Mouse (Mus musculus): ENCODE results near the gene Fap. TPM values are rescaled to one million over a fixed set of nuclear protein-coding genes. Genes with fewer than 3 reads are reported as not detected.

The Fap gene
- polyA plus RNA-seq, 1 experiment from 2014 or later: 14.2 TPM

DNA sequence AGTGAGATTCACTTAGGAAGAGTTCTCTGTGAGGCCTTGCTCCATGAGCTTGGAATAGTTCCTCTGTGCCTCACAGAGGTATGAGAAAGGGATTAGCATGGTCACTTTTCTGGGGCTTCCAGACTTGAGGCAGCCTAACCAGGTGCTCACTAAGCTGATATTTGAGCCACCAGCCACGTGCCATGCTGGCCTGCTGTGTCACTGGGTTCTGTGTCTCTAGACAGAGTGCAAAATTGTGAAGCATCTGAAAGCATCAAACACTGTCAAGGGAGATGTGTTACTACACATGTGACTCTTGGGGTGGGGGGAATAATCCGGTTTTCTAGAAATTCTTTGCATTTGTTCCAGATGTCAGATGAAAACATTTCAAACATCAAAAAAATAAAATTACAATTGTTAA lies 111.7 kb downstream of the Fap start:
- Histone ChIP-seq H3K4me1 (replicated peaks; ENCODE audit: control insufficient read depth, insufficient read depth, low read length) (no peaks in the 10 kb centered on the region), H3K9ac (ENCODE audit: low read length) (no peak overlapping the region), H3K27ac (ENCODE audit: low read depth) (no peak overlapping the region), H3K9me3 (ENCODE audit: control insufficient read depth, low read length) (no peaks in the 10 kb centered on the region), H3K27me3 (replicated peaks; ENCODE audit: control insufficient read depth, insufficient read depth, low read length) (no peaks in the 10 kb centered on the region), H3K4me2 (ENCODE audit: low read length) (no peak overlapping the region), H3K36me3 (ENCODE audit: control insufficient read depth, insufficient read depth, low read length) (no peaks in the 10 kb centered on the region), H3K4me3 (ENCODE audit: low read depth, low read length) (no peak overlapping the region)
- DNase-seq (ENCODE audit: low spot score) (no peak), ATAC-seq (replicated peaks; ENCODE audit: low FRiP score, low TSS enrichment, low read depth) (no peak)
- WGBS: 83% methylated on average over 2 of the region's 2 CpGs

DNA sequence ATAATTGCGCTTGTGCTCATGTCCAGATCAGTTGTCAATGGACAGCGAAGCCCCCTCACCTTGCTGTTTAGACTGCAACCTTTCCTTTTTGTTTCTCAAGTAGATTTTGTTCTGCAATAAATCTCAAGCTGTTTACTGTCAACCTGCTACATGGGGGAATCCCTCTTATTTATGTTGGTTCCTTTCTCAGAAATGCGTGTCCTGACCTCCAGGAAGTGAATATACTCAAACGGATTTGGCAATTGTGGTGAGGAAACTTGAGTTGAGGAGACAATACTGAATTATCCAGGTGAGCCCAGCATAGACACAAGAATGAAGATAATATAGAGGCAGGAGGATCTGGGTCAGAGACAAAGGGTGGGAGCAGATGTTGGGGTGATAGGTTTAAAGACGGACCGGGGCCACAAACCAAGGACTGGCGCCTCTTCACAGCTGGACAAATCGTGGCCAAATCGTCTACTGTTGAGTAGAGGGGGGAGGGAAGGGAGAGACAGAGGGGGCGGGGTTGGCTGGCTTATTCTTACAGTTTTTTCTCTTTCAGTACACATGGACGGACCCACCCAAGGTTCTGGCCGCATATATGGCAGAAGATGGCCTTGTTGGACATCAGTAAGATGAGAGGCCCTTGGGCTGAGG lies 112.9 kb downstream of the Fap start:
- Histone ChIP-seq H3K27ac (ENCODE audit: low read depth) (no peak overlapping the region), H3K27me3 (replicated peaks; ENCODE audit: control insufficient read depth, insufficient read depth, low read length) (no peaks in the 10 kb centered on the region), H3K9ac (ENCODE audit: low read length) (no peak overlapping the region), H3K4me1 (replicated peaks; ENCODE audit: control insufficient read depth, insufficient read depth, low read length) (no peaks in the 10 kb centered on the region), H3K36me3 (ENCODE audit: control insufficient read depth, insufficient read depth, low read length) (no peaks in the 10 kb centered on the region), H3K4me3 (ENCODE audit: low read depth, low read length) (no peak overlapping the region), H3K9me3 (ENCODE audit: control insufficient read depth, low read length) (no peaks in the 10 kb centered on the region), H3K4me2 (ENCODE audit: low read length) (no peak overlapping the region)
- ATAC-seq (replicated peaks; ENCODE audit: low FRiP score, low TSS enrichment, low read depth) (no peak), DNase-seq (ENCODE audit: low spot score) (no peak)
- 80% methylated on average over 12 of the region's 12 CpGs for WGBS

DNA sequence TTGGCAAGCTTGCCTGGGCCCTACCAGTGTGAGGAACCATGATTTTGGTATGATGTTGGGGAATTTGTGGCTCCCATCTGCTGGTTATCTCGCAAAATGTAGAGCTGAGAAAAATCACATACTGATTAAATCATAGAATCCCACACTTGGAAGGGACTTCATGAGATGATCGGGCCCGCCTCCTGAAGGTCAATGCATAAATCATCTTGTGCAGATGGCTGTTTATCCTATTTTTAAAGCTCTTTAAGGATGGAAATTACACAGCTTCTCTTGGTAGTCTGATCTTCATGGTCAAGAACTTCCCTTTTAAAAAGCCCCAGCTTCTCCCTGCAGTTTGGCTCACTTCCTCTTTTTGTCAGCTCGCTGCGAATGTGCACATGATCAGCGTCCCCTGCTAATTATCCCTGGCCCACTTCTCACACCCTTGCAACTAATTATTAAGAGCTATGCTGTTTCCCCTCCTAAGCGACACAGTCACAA lies 113.6 kb downstream of the Fap start:
- no peak for ATAC-seq (replicated peaks; ENCODE audit: low FRiP score, low TSS enrichment, low read depth)

DNA sequence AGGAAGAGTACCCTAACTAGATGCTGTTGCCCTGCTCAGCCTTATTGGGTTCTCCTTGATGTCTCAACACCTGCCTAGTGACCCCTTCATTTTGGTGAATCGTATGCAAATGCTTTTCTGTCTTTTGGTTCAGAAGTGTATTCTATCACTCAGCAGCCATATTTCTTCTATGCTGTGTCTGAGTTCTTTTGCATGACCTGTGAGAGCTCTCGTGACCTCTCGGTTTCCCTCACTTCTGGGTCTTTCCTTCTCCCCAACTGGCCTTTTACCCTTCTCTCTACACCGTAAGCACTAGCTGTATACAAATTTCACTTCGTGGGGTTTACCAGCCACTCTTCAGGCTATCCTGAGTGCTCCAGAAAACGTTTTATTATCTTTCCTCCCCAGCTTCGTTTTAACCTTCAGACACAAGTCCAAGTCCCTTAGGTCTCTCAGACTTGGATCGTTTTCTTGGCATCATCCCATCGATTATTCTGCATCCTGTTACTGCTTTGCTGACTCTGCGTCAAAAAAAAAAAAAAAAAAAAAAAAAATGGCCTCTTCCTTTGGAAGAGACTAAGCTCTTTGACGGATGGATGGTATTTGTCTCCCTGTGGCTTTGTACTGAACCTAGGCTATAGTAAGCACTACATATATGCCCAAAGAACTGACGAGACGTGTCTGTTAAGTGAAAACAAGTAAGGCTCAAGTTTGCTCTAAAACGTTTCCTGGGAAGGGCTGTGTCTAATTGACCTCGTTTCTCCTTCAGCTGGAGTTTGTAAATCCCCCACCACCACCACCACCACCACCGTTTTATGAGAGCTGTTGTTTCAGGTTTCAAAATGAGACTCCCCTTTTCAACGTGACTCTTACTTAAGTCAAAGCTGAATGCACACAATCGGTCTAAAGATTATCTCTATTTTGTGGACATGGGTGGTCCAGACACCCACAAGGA lies 114.4 kb downstream of the Fap start:
- Histone ChIP-seq H3K36me3 (ENCODE audit: control insufficient read depth, insufficient read depth, low read length) (no peaks in the 10 kb centered on the region), H3K9me3 (ENCODE audit: control insufficient read depth, low read length) (no peaks in the 10 kb centered on the region), H3K9ac (ENCODE audit: low read length) (no peak overlapping the region), H3K4me1 (replicated peaks; ENCODE audit: control insufficient read depth, insufficient read depth, low read length) (no peaks in the 10 kb centered on the region), H3K4me2 (ENCODE audit: low read length) (no peak overlapping the region), H3K27ac (ENCODE audit: low read depth) (no peak overlapping the region), H3K4me3 (ENCODE audit: low read depth, low read length) (no peak overlapping the region), H3K27me3 (replicated peaks; ENCODE audit: control insufficient read depth, insufficient read depth, low read length) (no peaks in the 10 kb centered on the region)
- DNase-seq (ENCODE audit: low spot score) (no peak), ATAC-seq (replicated peaks; ENCODE audit: low FRiP score, low TSS enrichment, low read depth) (no peak)
- 62% methylated on average over 18 of the region's 18 CpGs for WGBS

More for the DNA sequence above, 113.6 kb downstream of the Fap start:
- Histone ChIP-seq H3K4me1 (replicated peaks; ENCODE audit: control insufficient read depth, insufficient read depth, low read length) (no peaks in the 10 kb centered on the region), H3K27ac (ENCODE audit: low read depth) (no peak overlapping the region), H3K9ac (ENCODE audit: low read length) (no peak overlapping the region), H3K27me3 (replicated peaks; ENCODE audit: control insufficient read depth, insufficient read depth, low read length) (no peaks in the 10 kb centered on the region), H3K4me2 (ENCODE audit: low read length) (no peak overlapping the region), H3K4me3 (ENCODE audit: low read depth, low read length) (no peak overlapping the region), H3K9me3 (ENCODE audit: control insufficient read depth, low read length) (no peaks in the 10 kb centered on the region), H3K36me3 (ENCODE audit: control insufficient read depth, insufficient read depth, low read length) (no peaks in the 10 kb centered on the region)
- DNase-seq (ENCODE audit: low spot score): no peak
- 62% methylated on average over 7 of the region's 7 CpGs for WGBS

DNA sequence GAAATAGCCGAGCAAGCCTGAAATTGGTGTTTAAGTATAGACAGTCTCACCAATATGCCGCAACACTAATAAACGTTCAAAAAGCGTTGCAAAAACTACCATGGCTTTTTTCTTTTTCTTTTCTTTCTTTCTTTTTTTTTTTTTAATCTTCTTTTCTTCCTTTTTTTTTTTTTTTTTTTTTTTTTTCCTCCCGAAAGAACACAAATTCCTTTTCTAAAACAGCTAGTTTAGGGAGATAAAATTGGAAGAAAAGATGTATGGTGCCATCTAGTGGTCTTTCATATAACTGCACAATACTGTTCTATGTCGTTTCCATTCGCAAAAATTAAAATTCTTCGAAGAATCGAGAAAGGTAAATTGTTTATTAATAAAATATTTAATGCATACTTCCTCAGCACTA lies 115.8 kb downstream of the Fap start:
- Histone ChIP-seq H3K4me2 (ENCODE audit: low read length) (no peak overlapping the region), H3K27ac (ENCODE audit: low read depth) (no peak overlapping the region), H3K9me3 (ENCODE audit: control insufficient read depth, low read length) (no peaks in the 10 kb centered on the region), H3K4me1 (replicated peaks; ENCODE audit: control insufficient read depth, insufficient read depth, low read length) (no peaks in the 10 kb centered on the region), H3K4me3 (ENCODE audit: low read depth, low read length) (no peak overlapping the region), H3K9ac (ENCODE audit: low read length) (no peak overlapping the region), H3K27me3 (replicated peaks; ENCODE audit: control insufficient read depth, insufficient read depth, low read length) (no peaks in the 10 kb centered on the region), H3K36me3 (ENCODE audit: control insufficient read depth, insufficient read depth, low read length) (no peaks in the 10 kb centered on the region)
- DNase-seq (ENCODE audit: low spot score) (no peak), ATAC-seq (replicated peaks; ENCODE audit: low FRiP score, low TSS enrichment, low read depth) (no peak)
- 45% methylated on average over 9 of the region's 9 CpGs for WGBS

DNA sequence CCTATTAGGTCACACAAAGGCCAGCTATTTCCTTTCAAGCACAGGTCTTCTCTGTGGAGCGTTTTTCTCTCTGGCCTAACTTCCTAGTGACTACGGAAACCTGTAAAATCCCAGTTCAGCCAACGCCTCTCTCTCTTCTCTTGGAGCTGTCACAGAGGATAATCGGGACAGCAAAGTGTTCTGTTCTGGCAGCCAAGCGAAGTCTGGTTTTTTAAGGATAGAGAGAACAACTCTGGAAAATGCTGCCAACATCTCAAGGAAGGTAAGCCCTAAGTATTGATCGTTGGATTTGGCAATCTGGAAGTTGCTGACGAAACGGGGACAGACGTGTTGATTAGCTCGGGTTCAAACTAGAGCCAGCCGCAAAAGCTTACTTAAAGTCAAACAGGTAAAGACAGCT lies 118.9 kb downstream of the Fap start:
- Histone ChIP-seq H3K36me3 (ENCODE audit: control insufficient read depth, insufficient read depth, low read length) (no peaks in the 10 kb centered on the region), H3K9ac (ENCODE audit: low read length) (no peak overlapping the region), H3K4me1 (replicated peaks; ENCODE audit: control insufficient read depth, insufficient read depth, low read length) (no peaks in the 10 kb centered on the region), H3K27ac (ENCODE audit: low read depth) (no peak overlapping the region), H3K27me3 (replicated peaks; ENCODE audit: control insufficient read depth, insufficient read depth, low read length) (no peaks in the 10 kb centered on the region), H3K4me3 (ENCODE audit: low read depth, low read length) (no peak overlapping the region), H3K4me2 (ENCODE audit: low read length) (no peak overlapping the region), H3K9me3 (ENCODE audit: control insufficient read depth, low read length) (no peaks in the 10 kb centered on the region)
- no peak for ATAC-seq (replicated peaks; ENCODE audit: low FRiP score, low TSS enrichment, low read depth)
- 84% methylated on average over 11 of the region's 11 CpGs for WGBS
- no peak for DNase-seq (ENCODE audit: low spot score)

DNA sequence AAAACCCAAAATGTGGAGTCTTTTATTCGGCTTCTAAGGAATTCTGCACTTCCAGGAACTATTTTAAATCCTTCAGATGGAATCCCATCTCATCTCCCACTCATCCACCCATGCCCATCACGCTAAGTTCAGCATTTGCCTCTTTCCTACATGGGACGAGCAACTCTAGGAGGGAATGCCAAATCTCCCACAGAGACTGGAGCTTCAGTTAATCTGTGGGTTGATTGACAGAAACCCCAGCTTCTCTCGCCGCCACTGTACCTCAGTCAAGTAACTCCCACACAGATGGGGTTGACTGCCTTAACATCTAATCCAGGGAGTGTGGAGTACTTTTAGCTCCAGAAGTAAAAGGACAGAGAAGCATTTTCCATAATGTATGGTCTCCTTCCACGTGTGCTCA lies 119.8 kb downstream of the Fap start:
- DNase-seq (ENCODE audit: low spot score) (no peak), ATAC-seq (replicated peaks; ENCODE audit: low FRiP score, low TSS enrichment, low read depth) (no peak)
- Histone ChIP-seq H3K4me2 (ENCODE audit: low read length) (no peak overlapping the region), H3K27me3 (replicated peaks; ENCODE audit: control insufficient read depth, insufficient read depth, low read length) (no peaks in the 10 kb centered on the region), H3K27ac (ENCODE audit: low read depth) (no peak overlapping the region), H3K36me3 (ENCODE audit: control insufficient read depth, insufficient read depth, low read length) (no peaks in the 10 kb centered on the region), H3K4me1 (replicated peaks; ENCODE audit: control insufficient read depth, insufficient read depth, low read length) (no peaks in the 10 kb centered on the region), H3K9ac (ENCODE audit: low read length) (no peak overlapping the region), H3K9me3 (ENCODE audit: control insufficient read depth, low read length) (no peaks in the 10 kb centered on the region), H3K4me3 (ENCODE audit: low read depth, low read length) (no peak overlapping the region)
- 76% methylated on average over 6 of the region's 6 CpGs for WGBS
